Mouse (Mus musculus): ENCODE data around the gene Plekha5. TPM values are rescaled to one million over a fixed set of nuclear protein-coding genes. Genes with fewer than 3 reads are reported as not detected.
"Not testable (repeated sequence)": the region's sequence is repeated elsewhere in the genome, so short reads cannot be mapped to it uniquely, and the experiment has no call there.

Gene Plekha5
- polyA plus RNA-seq, 1 experiment from 2014 or later: 45.4 TPM

GRCm38 (mm10) chr6:140498074-140498473 is 74.2 kb downstream of the Plekha5 start:
- ATAC-seq (ENCODE audit: low FRiP score, low TSS enrichment): no peak
- H3K4me2 ChIP-seq (replicated peaks; ENCODE audit: low read depth, low read length): no peak overlapping the region
- 0 out of 2 replicates have a peak, but pooled peaks cover 3% of the 10 kb centered on the region for H3K36me3 ChIP-seq (ENCODE audit: insufficient read depth, low read length)
- H3K9me3 ChIP-seq (ENCODE audit: low read length): no peaks in the 10 kb centered on the region
- no peak overlapping the region for H3K4me3 ChIP-seq (ENCODE audit: low read length)
- WGBS: 98% methylated on average over 3 of the region's 3 CpGs
- H3K27me3 ChIP-seq (ENCODE audit: insufficient read depth, low read length): no peaks in the 10 kb centered on the region
- H3K9ac ChIP-seq (replicated peaks; ENCODE audit: low read length): no peak overlapping the region
- peaks cover 4% of the 10 kb centered on the region; the same call in 1 of the 2 replicates for H3K4me1 ChIP-seq (ENCODE audit: insufficient read depth, low read length)
- no peak overlapping the region for H3K27ac ChIP-seq (ENCODE audit: low read length)

- Histone ChIP-seq H3K4me2 (replicated peaks; ENCODE audit: low read depth, low read length) (no peak overlapping the region), H3K27me3 (ENCODE audit: insufficient read depth, low read length) (no peaks in the 10 kb centered on the region), H3K27ac (ENCODE audit: low read length) (no peak overlapping the region), H3K4me3 (ENCODE audit: low read length) (no peak overlapping the region), H3K9me3 (ENCODE audit: low read length) (no peaks in the 10 kb centered on the region), H3K36me3 (ENCODE audit: insufficient read depth, low read length) (0 out of 2 replicates have a peak, but pooled peaks cover 3% of the 10 kb centered on the region), H3K9ac (replicated peaks; ENCODE audit: low read length) (no peak overlapping the region), H3K4me1 (ENCODE audit: insufficient read depth, low read length) (peaks cover 4% of the 10 kb centered on the region; the same call in 1 of the 2 replicates)
- no peak for ATAC-seq (ENCODE audit: low FRiP score, low TSS enrichment)
- 88% methylated on average over 4 of the region's 4 CpGs for WGBS
Measured at GRCm38 (mm10) chr6:140498958-140499357, 75.1 kb downstream of the Plekha5 start.

GRCm38 (mm10) chr6:140500829-140501228 is 77.0 kb downstream of the Plekha5 start:
- H3K4me2 ChIP-seq (replicated peaks; ENCODE audit: low read depth, low read length); ATAC-seq (ENCODE audit: low FRiP score, low TSS enrichment); H3K27ac ChIP-seq (ENCODE audit: low read length); H3K9me3 ChIP-seq (ENCODE audit: low read length); H3K36me3 ChIP-seq (ENCODE audit: insufficient read depth, low read length); H3K4me3 ChIP-seq (ENCODE audit: low read length); H3K27me3 ChIP-seq (ENCODE audit: insufficient read depth, low read length); H3K4me1 ChIP-seq (ENCODE audit: insufficient read depth, low read length); H3K9ac ChIP-seq (replicated peaks; ENCODE audit: low read length): not testable (repeated sequence)
- WGBS: 83% methylated on average over 1 of the region's 1 CpGs

- H3K4me1 ChIP-seq (ENCODE audit: insufficient read depth, low read length): peaks cover 11% of the 10 kb centered on the region
- ATAC-seq (ENCODE audit: low FRiP score, low TSS enrichment): no peak
- H3K36me3 ChIP-seq (ENCODE audit: insufficient read depth, low read length): 0 out of 2 replicates have a peak, but pooled peaks cover 3% of the 10 kb centered on the region
- H3K9ac ChIP-seq (replicated peaks; ENCODE audit: low read length): no peak overlapping the region
- no peaks in the 10 kb centered on the region for H3K27me3 ChIP-seq (ENCODE audit: insufficient read depth, low read length)
- H3K4me2 ChIP-seq (replicated peaks; ENCODE audit: low read depth, low read length): no peak overlapping the region
- H3K9me3 ChIP-seq (ENCODE audit: low read length): no peaks in the 10 kb centered on the region
- H3K27ac ChIP-seq (ENCODE audit: low read length): no peak overlapping the region
- WGBS: 69% methylated on average over 7 of the region's 7 CpGs
- no peak overlapping the region for H3K4me3 ChIP-seq (ENCODE audit: low read length)
Measured at GRCm38 (mm10) chr6:140501841-140502240, 78.0 kb downstream of the Plekha5 start.

GRCm38 (mm10) chr6:140504796-140505195 is 80.9 kb downstream of the Plekha5 start:
- H3K9ac ChIP-seq (replicated peaks; ENCODE audit: low read length): no peak overlapping the region
- no peak overlapping the region for H3K4me2 ChIP-seq (replicated peaks; ENCODE audit: low read depth, low read length)
- H3K27ac ChIP-seq (ENCODE audit: low read length): no peak overlapping the region
- H3K4me1 ChIP-seq (ENCODE audit: insufficient read depth, low read length): peaks cover 29% of the 10 kb centered on the region
- 0 out of 2 replicates have a peak, but pooled peaks cover 3% of the 10 kb centered on the region for H3K36me3 ChIP-seq (ENCODE audit: insufficient read depth, low read length)
- H3K9me3 ChIP-seq (ENCODE audit: low read length): no peaks in the 10 kb centered on the region
- ATAC-seq (ENCODE audit: low FRiP score, low TSS enrichment): no peak
- H3K27me3 ChIP-seq (ENCODE audit: insufficient read depth, low read length): no peaks in the 10 kb centered on the region
- WGBS: 84% methylated on average over 9 of the region's 10 CpGs
- H3K4me3 ChIP-seq (ENCODE audit: low read length): no peak overlapping the region

- Histone ChIP-seq H3K4me3 (ENCODE audit: low read length) (no peak overlapping the region), H3K9ac (replicated peaks; ENCODE audit: low read length) (no peak overlapping the region), H3K27me3 (ENCODE audit: insufficient read depth, low read length) (no peaks in the 10 kb centered on the region), H3K4me1 (ENCODE audit: insufficient read depth, low read length) (peaks cover 29% of the 10 kb centered on the region), H3K9me3 (ENCODE audit: low read length) (no peaks in the 10 kb centered on the region), H3K36me3 (ENCODE audit: insufficient read depth, low read length) (no peaks in the 10 kb centered on the region), H3K27ac (ENCODE audit: low read length) (no peak overlapping the region; the same call in 1 of the 2 replicates), H3K4me2 (replicated peaks; ENCODE audit: low read depth, low read length) (no peak overlapping the region)
- ATAC-seq (ENCODE audit: low FRiP score, low TSS enrichment): no peak
- WGBS: 67% methylated on average over 3 of the region's 3 CpGs
Measured at GRCm38 (mm10) chr6:140507605-140508004, 83.8 kb downstream of the Plekha5 start.

- peaks cover 29% of the 10 kb centered on the region for H3K4me1 ChIP-seq (ENCODE audit: insufficient read depth, low read length)
- H3K4me2 ChIP-seq (replicated peaks; ENCODE audit: low read depth, low read length): no peak overlapping the region
- peak; percentile 30; the same call in 1 of the 2 replicates for ATAC-seq (ENCODE audit: low FRiP score, low TSS enrichment)
- H3K27me3 ChIP-seq (ENCODE audit: insufficient read depth, low read length): no peaks in the 10 kb centered on the region
- peak overlapping the region; percentile 58; the same call in 1 of the 2 replicates for H3K27ac ChIP-seq (ENCODE audit: low read length)
- H3K9me3 ChIP-seq (ENCODE audit: low read length): no peaks in the 10 kb centered on the region
- WGBS: 75% methylated on average over 13 of the region's 13 CpGs
- no peak overlapping the region for H3K9ac ChIP-seq (replicated peaks; ENCODE audit: low read length)
- H3K36me3 ChIP-seq (ENCODE audit: insufficient read depth, low read length): no peaks in the 10 kb centered on the region
- H3K4me3 ChIP-seq (ENCODE audit: low read length): no peak overlapping the region
Measured at GRCm38 (mm10) chr6:140508475-140509150, 84.8 kb downstream of the Plekha5 start.

- Histone ChIP-seq H3K9me3 (ENCODE audit: low read length) (no peaks in the 10 kb centered on the region), H3K4me1 (ENCODE audit: insufficient read depth, low read length) (peaks cover 29% of the 10 kb centered on the region), H3K4me2 (replicated peaks; ENCODE audit: low read depth, low read length) (no peak overlapping the region), H3K27me3 (ENCODE audit: insufficient read depth, low read length) (no peaks in the 10 kb centered on the region), H3K9ac (replicated peaks; ENCODE audit: low read length) (no peak overlapping the region), H3K27ac (ENCODE audit: low read length) (no peak overlapping the region), H3K4me3 (ENCODE audit: low read length) (no peak overlapping the region), H3K36me3 (ENCODE audit: insufficient read depth, low read length) (no peaks in the 10 kb centered on the region)
- ATAC-seq (ENCODE audit: low FRiP score, low TSS enrichment): peak; percentile 12; the same call in 1 of the 2 replicates
- WGBS: 32% methylated on average over 9 of the region's 9 CpGs
Measured at GRCm38 (mm10) chr6:140509151-140509530, 85.3 kb downstream of the Plekha5 start.

GRCm38 (mm10) chr6:140512016-140512415 is 88.2 kb downstream of the Plekha5 start:
- Histone ChIP-seq H3K27ac (ENCODE audit: low read length) (no peak overlapping the region), H3K4me3 (ENCODE audit: low read length) (no peak overlapping the region), H3K4me2 (replicated peaks; ENCODE audit: low read depth, low read length) (no peak overlapping the region), H3K9me3 (ENCODE audit: low read length) (no peaks in the 10 kb centered on the region), H3K27me3 (ENCODE audit: insufficient read depth, low read length) (no peaks in the 10 kb centered on the region), H3K4me1 (ENCODE audit: insufficient read depth, low read length) (peaks cover 28% of the 10 kb centered on the region), H3K9ac (replicated peaks; ENCODE audit: low read length) (no peak overlapping the region), H3K36me3 (ENCODE audit: insufficient read depth, low read length) (no peaks in the 10 kb centered on the region)
- WGBS: 86% methylated on average over 1 of the region's 1 CpGs
- ATAC-seq (ENCODE audit: low FRiP score, low TSS enrichment): no peak

- WGBS: 68% methylated on average over 8 of the region's 8 CpGs
- Histone ChIP-seq H3K9me3 (ENCODE audit: low read length) (no peaks in the 10 kb centered on the region), H3K27me3 (ENCODE audit: insufficient read depth, low read length) (no peaks in the 10 kb centered on the region), H3K36me3 (ENCODE audit: insufficient read depth, low read length) (no peaks in the 10 kb centered on the region), H3K4me1 (ENCODE audit: insufficient read depth, low read length) (peaks cover 24% of the 10 kb centered on the region), H3K27ac (ENCODE audit: low read length) (no peak overlapping the region), H3K4me3 (ENCODE audit: low read length) (no peak overlapping the region), H3K9ac (replicated peaks; ENCODE audit: low read length) (no peak overlapping the region), H3K4me2 (replicated peaks; ENCODE audit: low read depth, low read length) (no peak overlapping the region)
- no peak for ATAC-seq (ENCODE audit: low FRiP score, low TSS enrichment)
Measured at GRCm38 (mm10) chr6:140512427-140512826, 88.6 kb downstream of the Plekha5 start.

Data from kidney, embryonic 16.5 days (tissue).